Mouse (Mus musculus) left cerebral cortex, adult 18-20 months (tissue): ENCODE data around the gene Tgif1. TPM values are rescaled to one million over a fixed set of nuclear protein-coding genes. Genes with fewer than 3 reads are reported as not detected.
"Not testable (repeated sequence)": the region's sequence is repeated elsewhere in the genome, so short reads cannot be mapped to it uniquely, and the experiment has no call there.

Source experiments
- DNase-seq, 2 experiments: peaks; one replicate each; pipeline ENCODE4 v3.0.0; 2021 to 2022; ENCODE audit warnings: low spot score in 2 of 2, mixed read lengths in 1 of 2
- total RNA-seq, 2 experiments: library from RNA; stranded (reverse); gene quantifications; 2 replicates each; pipeline ENCODE4 v1.2.3; 2021

Tgif1 gene
- total RNA-seq, 2 experiments from 2014 or later: 2.3 to 2.6 TPM

GRCm38 (mm10) chr17:70845543-70845942 lies 7.8 kb downstream of the Tgif1 start:
- no peak for DNase-seq

GRCm38 (mm10) chr17:70844971-70845370 lies 8.4 kb downstream of the Tgif1 start:
- no peak for DNase-seq

GRCm38 (mm10) chr17:70843252-70843651 lies 10.1 kb downstream of the Tgif1 start:
- no peak for DNase-seq

GRCm38 (mm10) chr17:70838533-70838932 lies 14.8 kb downstream of the Tgif1 start:
- no peak for DNase-seq

GRCm38 (mm10) chr17:70838031-70838430 lies 15.3 kb downstream of the Tgif1 start:
- DNase-seq: no peak

GRCm38 (mm10) chr17:70837474-70837873 lies 15.9 kb downstream of the Tgif1 start:
- not testable (repeated sequence) for DNase-seq

GRCm38 (mm10) chr17:70836820-70837219 lies 16.5 kb downstream of the Tgif1 start:
- no peak for DNase-seq

GRCm38 (mm10) chr17:70835071-70835790 lies 18.1 kb downstream of the Tgif1 start:
- no peak for DNase-seq

- DNase-seq: no peak
Observed at GRCm38 (mm10) chr17:70834430-70834965, 18.8 kb downstream of the Tgif1 start.

- DNase-seq: no peak
Observed at GRCm38 (mm10) chr17:70832544-70832943, 20.8 kb downstream of the Tgif1 start.

- no peak for DNase-seq
Observed at GRCm38 (mm10) chr17:70831591-70831990, 21.8 kb downstream of the Tgif1 start.

- no peak for DNase-seq
Observed at GRCm38 (mm10) chr17:70829943-70830715, 23.2 kb downstream of the Tgif1 start.

- no peak for DNase-seq
Observed at GRCm38 (mm10) chr17:70829217-70829616, 24.1 kb downstream of the Tgif1 start.

- no peak for DNase-seq
Observed at GRCm38 (mm10) chr17:70828569-70828968, 24.8 kb downstream of the Tgif1 start.

- DNase-seq: no peak
Observed at GRCm38 (mm10) chr17:70828180-70828528, 25.2 kb downstream of the Tgif1 start.

- DNase-seq: not testable (repeated sequence)
Observed at GRCm38 (mm10) chr17:70827463-70828179, 25.7 kb downstream of the Tgif1 start.

- DNase-seq: peak; percentile 72 to 80
Observed at GRCm38 (mm10) chr17:70826227-70826626, 27.1 kb downstream of the Tgif1 start.

GRCm38 (mm10) chr17:70823083-70823482 lies 30.3 kb downstream of the Tgif1 start:
- no peak for DNase-seq

- no peak for DNase-seq
Observed at GRCm38 (mm10) chr17:70817862-70818451, 35.4 kb downstream of the Tgif1 start.

GRCm38 (mm10) chr17:70815001-70815400 lies 38.3 kb downstream of the Tgif1 start:
- no peak for DNase-seq

- DNase-seq: no peak
Observed at GRCm38 (mm10) chr17:70810795-70811194, 42.6 kb downstream of the Tgif1 start.
